Mouse (Mus musculus): ENCODE results near the gene Qrich1. TPM values are rescaled to one million over a fixed set of nuclear protein-coding genes. Genes with fewer than 3 reads are reported as not detected.

Gene Qrich1
- polyA plus RNA-seq, 1 experiment from 2014 or later, result 118 TPM

MicroRNAs encoded within 50 kb of the gene (microRNA counts, 519-probe panel; counts per million panel counts)
- 3,410 counts per million, percentile 67 among the panel's probes with 10 or more counts for microRNA mmu-miR-191
- 3,079 counts per million, percentile 59 among the panel's probes with 10 or more counts for microRNA mmu-miR-425

Small RNAs within 50 kb of the gene (microRNA-seq; reads per million reads assigned to microRNA genes)
- not detected for gene Gm24083
- gene Mir191, result not detected
- 2,125 reads per million, percentile 81 among the genes with 10 or more reads in this experiment for gene Mir425

Other genes with a start within 250 kb of the Qrich1 start
- 36.8 and 41.6 TPM in 2 replicates for gene Nicn1, start 226.4 kb upstream of the Qrich1 start, polyA plus RNA-seq (2015; fragmentation: Nextera tagmentation; extraction: Ambion mirVana)
- 19.1 and 21.9 TPM in 2 replicates for gene Amt, start 220.0 kb upstream of the Qrich1 start, polyA plus RNA-seq (2015; fragmentation: Nextera tagmentation; extraction: Ambion mirVana)
- 531 and 556 TPM in 2 replicates for gene Rhoa, start 210.7 kb upstream of the Qrich1 start, polyA plus RNA-seq (2015; fragmentation: Nextera tagmentation; extraction: Ambion mirVana)
- 38.0 and 41.8 TPM in 2 replicates for gene Tcta, start 210.6 kb upstream of the Qrich1 start, polyA plus RNA-seq (2015; fragmentation: Nextera tagmentation; extraction: Ambion mirVana)
- gene Gpx1, start 177.9 kb upstream of the Qrich1 start, polyA plus RNA-seq (2015; fragmentation: Nextera tagmentation; extraction: Ambion mirVana), result 649 and 714 TPM in 2 replicates
- 89.9 and 93.6 TPM in 2 replicates for gene Usp4, start 169.0 kb upstream of the Qrich1 start, polyA plus RNA-seq (2015; fragmentation: Nextera tagmentation; extraction: Ambion mirVana)
- 0.41 and 0.64 TPM in 2 replicates for gene 1700102P08Rik, start 124.0 kb upstream of the Qrich1 start, polyA plus RNA-seq (2015; fragmentation: Nextera tagmentation; extraction: Ambion mirVana)
- gene Ccdc36, start 88.3 kb upstream of the Qrich1 start, polyA plus RNA-seq (2015; fragmentation: Nextera tagmentation; extraction: Ambion mirVana), result 1.7 and 2.6 TPM in 2 replicates
- gene BC048562, start 80.3 kb upstream of the Qrich1 start, polyA plus RNA-seq (2015; fragmentation: Nextera tagmentation; extraction: Ambion mirVana), result not detected in 2 replicates
- 50.7 and 58.0 TPM in 2 replicates for gene Ccdc71, start 56.3 kb upstream of the Qrich1 start, polyA plus RNA-seq (2015; fragmentation: Nextera tagmentation; extraction: Ambion mirVana)
- gene Klhdc8b, start 55.2 kb upstream of the Qrich1 start, polyA plus RNA-seq (2015; fragmentation: Nextera tagmentation; extraction: Ambion mirVana), result 76.6 and 89.7 TPM in 2 replicates
- 86.0 and 95.5 TPM in 2 replicates for gene Lamb2, start 37.1 kb upstream of the Qrich1 start, polyA plus RNA-seq (2015; fragmentation: Nextera tagmentation; extraction: Ambion mirVana)
- 59.1 and 61.0 TPM in 2 replicates for gene Usp19, start 26.2 kb upstream of the Qrich1 start, polyA plus RNA-seq (2015; fragmentation: Nextera tagmentation; extraction: Ambion mirVana)
- gene Qars, start 9.1 kb upstream of the Qrich1 start, polyA plus RNA-seq (2015; fragmentation: Nextera tagmentation; extraction: Ambion mirVana), result 97.4 and 107 TPM in 2 replicates
- gene Impdh2, start 43.5 kb downstream of the Qrich1 start, polyA plus RNA-seq (2015; fragmentation: Nextera tagmentation; extraction: Ambion mirVana), result 148 and 149 TPM in 2 replicates
- 55.8 and 60.2 TPM in 2 replicates for gene Ndufaf3, start 50.6 kb downstream of the Qrich1 start, polyA plus RNA-seq (2015; fragmentation: Nextera tagmentation; extraction: Ambion mirVana)
- 146 and 161 TPM in 2 replicates for gene Dalrd3, start 53.1 kb downstream of the Qrich1 start, polyA plus RNA-seq (2015; fragmentation: Nextera tagmentation; extraction: Ambion mirVana)
- gene Wdr6, start 61.9 kb downstream of the Qrich1 start, polyA plus RNA-seq (2015; fragmentation: Nextera tagmentation; extraction: Ambion mirVana), result 122 and 128 TPM in 2 replicates
- 8.0 and 8.3 TPM in 2 replicates for gene P4htm, start 80.9 kb downstream of the Qrich1 start, polyA plus RNA-seq (2015; fragmentation: Nextera tagmentation; extraction: Ambion mirVana)
- gene Arih2, start 132.6 kb downstream of the Qrich1 start, polyA plus RNA-seq (2015; fragmentation: Nextera tagmentation; extraction: Ambion mirVana), result 44.3 and 46.7 TPM in 2 replicates
- 44.8 and 46.8 TPM in 2 replicates for gene Slc25a20, start 145.3 kb downstream of the Qrich1 start, polyA plus RNA-seq (2015; fragmentation: Nextera tagmentation; extraction: Ambion mirVana)
- gene Prkar2a, start 172.5 kb downstream of the Qrich1 start, polyA plus RNA-seq (2015; fragmentation: Nextera tagmentation; extraction: Ambion mirVana), result 13.1 and 14.8 TPM in 2 replicates

Measured in lung, embryonic 16.5 days (tissue).